Mouse (Mus musculus): ENCODE measurements at regions not wholly inside any gene's neighbourhood (a gene's known extent, or its start where the extent isn't known, plus 50 kb on each side); places are given as distances from the start of the nearest gene placed in this dataset.

- no peak for DNase-seq (ENCODE audit: low read depth, low spot score)
Measured at GRCm38 (mm10) chr6:147755750-147756523, 280.3 kb downstream of the Ccdc91 start.

GRCm38 (mm10) chr6:147759485-147759884, 283.9 kb downstream of the Ccdc91 start:
- DNase-seq (ENCODE audit: low read depth, low spot score): no peak

- DNase-seq (ENCODE audit: low read depth, low spot score): no peak
Measured at GRCm38 (mm10) chr6:147760113-147760512, 284.5 kb downstream of the Ccdc91 start.

- DNase-seq (ENCODE audit: low read depth, low spot score): no peak
Measured at GRCm38 (mm10) chr6:147765241-147765640, 281.8 kb upstream of the Far2 start.

GRCm38 (mm10) chr6:147769180-147769579, 277.9 kb upstream of the Far2 start:
- no peak for DNase-seq (ENCODE audit: low read depth, low spot score)

GRCm38 (mm10) chr6:147770034-147770433, 277.0 kb upstream of the Far2 start:
- no peak for DNase-seq (ENCODE audit: low read depth, low spot score)

GRCm38 (mm10) chr6:147771411-147771810, 275.6 kb upstream of the Far2 start:
- no peak for DNase-seq (ENCODE audit: low read depth, low spot score)

- DNase-seq (ENCODE audit: low read depth, low spot score): no peak
Measured at GRCm38 (mm10) chr6:147773904-147774303, 273.2 kb upstream of the Far2 start.

GRCm38 (mm10) chr6:147774626-147775025, 272.4 kb upstream of the Far2 start:
- no peak for DNase-seq (ENCODE audit: low read depth, low spot score)

- no peak for DNase-seq (ENCODE audit: low read depth, low spot score)
Measured at GRCm38 (mm10) chr6:147779466-147779865, 267.6 kb upstream of the Far2 start.

GRCm38 (mm10) chr6:147784249-147784648, 262.8 kb upstream of the Far2 start:
- DNase-seq (ENCODE audit: low read depth, low spot score): no peak

- DNase-seq (ENCODE audit: low read depth, low spot score): no peak
Measured at GRCm38 (mm10) chr6:147784854-147785253, 262.2 kb upstream of the Far2 start.

- no peak for DNase-seq (ENCODE audit: low read depth, low spot score)
Measured at GRCm38 (mm10) chr6:147788095-147788494, 259.0 kb upstream of the Far2 start.

GRCm38 (mm10) chr6:147789112-147789511, 257.9 kb upstream of the Far2 start:
- no peak for DNase-seq (ENCODE audit: low read depth, low spot score)

GRCm38 (mm10) chr6:147793811-147794210, 253.2 kb upstream of the Far2 start:
- no peak for DNase-seq (ENCODE audit: low read depth, low spot score)

GRCm38 (mm10) chr6:147794351-147794750, 252.7 kb upstream of the Far2 start:
- no peak for DNase-seq (ENCODE audit: low read depth, low spot score)

GRCm38 (mm10) chr6:147799009-147799727, 247.9 kb upstream of the Far2 start:
- no peak for DNase-seq (ENCODE audit: low read depth, low spot score)

GRCm38 (mm10) chr6:147799861-147800260, 247.2 kb upstream of the Far2 start:
- no peak for DNase-seq (ENCODE audit: low read depth, low spot score)

- DNase-seq (ENCODE audit: low read depth, low spot score): no peak
Measured at GRCm38 (mm10) chr6:147800846-147801245, 246.2 kb upstream of the Far2 start.

- no peak for DNase-seq (ENCODE audit: low read depth, low spot score)
Measured at GRCm38 (mm10) chr6:147803893-147804292, 243.2 kb upstream of the Far2 start.

GRCm38 (mm10) chr6:147810710-147811109, 236.3 kb upstream of the Far2 start:
- DNase-seq (ENCODE audit: low read depth, low spot score): peak; percentile 28

GRCm38 (mm10) chr6:147816861-147817260, 230.2 kb upstream of the Far2 start:
- no peak for DNase-seq (ENCODE audit: low read depth, low spot score)

- DNase-seq (ENCODE audit: low read depth, low spot score): no peak
Measured at GRCm38 (mm10) chr6:147817262-147817661, 229.8 kb upstream of the Far2 start.

Measured in ZHBTc4 (cell line).